Mouse (Mus musculus) liver, postnatal 0 days (tissue): ENCODE results near the gene Dgki.

Experiments
- CTCF ChIP-seq: sonication (generic); IDR thresholded peaks from 2 replicates; pipeline ENCODE4 v1.5.1; 2016; ENCODE audit warnings: antibody characterized with exemption, low read depth
- EP300 ChIP-seq: IDR thresholded peaks from 2 replicates; pipeline ENCODE4 v1.6.1; 2016; ENCODE audit warnings: antibody characterized with exemption, low read depth, mild to moderate bottlenecking

DNA sequence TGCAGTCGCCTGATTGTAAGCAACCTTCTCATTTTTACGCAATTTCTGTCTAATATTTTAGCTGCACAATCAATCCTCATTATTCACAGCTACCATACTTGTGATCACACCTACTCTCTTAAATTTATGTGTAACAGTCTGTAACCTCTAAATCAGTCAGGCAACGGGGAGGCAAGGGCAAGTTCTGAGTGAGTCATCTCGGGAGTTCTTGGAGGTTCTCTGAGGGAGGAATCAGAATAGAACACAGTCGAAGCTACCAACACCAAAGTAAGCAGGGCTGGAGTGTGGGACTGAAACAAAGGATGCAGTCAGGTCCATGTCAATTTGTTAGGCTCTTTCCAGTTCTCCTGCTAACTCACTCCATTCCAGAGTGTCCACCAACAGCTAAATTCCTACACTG is 17.9 kb upstream of the Dgki start:
- TF ChIP-seq CTCF (no peak), EP300 (no peak)
